Mouse (Mus musculus): Measurements from ENCODE around the gene Rplp2.
"Not testable (repeated sequence)": the region's sequence is repeated elsewhere in the genome, so short reads cannot be mapped to it uniquely, and the experiment has no call there.

The Rplp2 gene

DNA sequence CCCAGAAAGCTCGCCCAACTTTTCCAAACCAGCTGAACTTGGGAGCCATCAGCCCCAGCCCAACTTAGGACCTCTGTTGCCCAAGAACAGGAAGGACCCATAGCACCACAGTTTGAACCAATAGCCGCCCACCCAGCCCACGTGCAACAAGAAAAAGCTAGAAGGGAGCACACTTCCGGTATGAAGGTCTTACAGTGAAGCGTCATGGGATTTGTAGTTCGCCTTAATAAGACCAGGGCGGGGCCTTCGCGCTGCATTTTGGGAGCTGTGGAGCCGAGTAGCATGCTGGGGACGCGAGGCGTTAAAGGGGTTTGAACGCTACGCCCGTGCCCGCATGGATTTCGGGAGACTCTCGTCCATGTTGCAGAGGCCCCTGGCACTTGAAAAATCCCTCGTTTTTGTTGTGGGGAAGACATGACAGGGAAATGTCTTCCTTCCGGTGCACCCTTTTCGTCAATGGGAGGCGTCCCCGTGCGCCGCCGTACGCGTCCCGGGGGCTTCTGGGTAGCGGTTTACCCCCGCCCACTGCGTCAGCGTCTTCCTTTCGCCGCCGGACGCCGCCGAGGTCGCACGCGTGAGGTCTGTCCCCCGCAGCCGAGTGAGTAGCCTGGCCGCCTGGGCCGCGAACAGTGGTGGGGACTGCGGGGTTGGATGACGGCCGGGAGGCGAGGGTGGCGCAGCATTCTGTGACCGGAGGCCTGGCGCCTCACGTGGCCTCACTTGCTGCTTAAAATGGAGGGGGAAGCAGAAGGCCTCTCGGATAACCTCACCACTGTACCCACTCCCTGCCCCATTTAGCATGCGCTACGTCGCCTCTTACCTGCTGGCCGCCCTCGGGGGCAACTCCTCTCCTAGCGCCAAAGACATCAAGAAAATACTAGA, at the start of gene Rplp2:
Rplp2 (plus strand) TSS at position 261 of the 882 bp plus-strand sequence.
- peak; percentile 96 for DNase-seq (ENCODE audit: low spot score in 2 of 2)

DNA sequence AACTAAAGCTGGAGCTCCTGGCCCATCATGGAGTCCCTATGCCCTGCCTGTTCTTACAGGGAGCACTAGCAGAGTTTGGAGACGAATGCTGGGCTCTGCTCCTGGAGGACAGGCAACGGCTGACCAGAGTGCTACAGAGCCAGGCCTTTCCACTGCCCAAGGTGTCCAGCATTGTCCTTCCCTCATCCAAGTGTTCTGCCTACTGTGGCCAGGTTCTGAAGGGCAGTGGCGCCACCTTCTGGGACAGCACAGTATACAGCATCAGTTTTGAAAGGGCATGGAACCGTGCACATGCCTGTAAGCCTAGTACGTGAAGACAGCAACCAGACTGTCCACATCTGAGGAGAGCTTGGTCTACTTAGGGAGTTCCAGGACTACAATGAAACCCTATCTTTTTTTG, 43.9 kb upstream of the Rplp2 start:
- DNase-seq (ENCODE audit: low spot score in 2 of 2), result peak in 1 of 2 experiments; percentile 64

DNA sequence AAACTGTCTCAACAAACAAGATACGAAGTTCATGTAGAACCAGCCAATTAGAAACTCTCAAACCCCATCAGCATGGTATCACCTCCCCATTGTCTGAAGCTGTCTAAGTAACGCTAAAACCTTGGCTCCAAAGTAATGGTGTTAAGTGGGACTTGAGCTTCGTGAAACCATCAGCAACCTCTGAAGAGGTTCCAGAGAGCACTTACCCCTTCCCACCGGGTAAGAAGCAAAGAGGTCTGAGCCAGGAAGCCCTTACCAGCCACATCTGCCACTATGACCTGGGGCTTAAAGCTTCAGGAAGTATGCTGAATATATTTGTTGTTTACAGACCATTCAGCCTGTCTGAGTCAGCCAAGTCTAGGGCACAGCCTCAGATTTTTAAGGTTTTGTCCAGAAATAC, 41.7 kb upstream of the Rplp2 start:
- no peak for DNase-seq (ENCODE audit: low spot score in 2 of 2)

DNA sequence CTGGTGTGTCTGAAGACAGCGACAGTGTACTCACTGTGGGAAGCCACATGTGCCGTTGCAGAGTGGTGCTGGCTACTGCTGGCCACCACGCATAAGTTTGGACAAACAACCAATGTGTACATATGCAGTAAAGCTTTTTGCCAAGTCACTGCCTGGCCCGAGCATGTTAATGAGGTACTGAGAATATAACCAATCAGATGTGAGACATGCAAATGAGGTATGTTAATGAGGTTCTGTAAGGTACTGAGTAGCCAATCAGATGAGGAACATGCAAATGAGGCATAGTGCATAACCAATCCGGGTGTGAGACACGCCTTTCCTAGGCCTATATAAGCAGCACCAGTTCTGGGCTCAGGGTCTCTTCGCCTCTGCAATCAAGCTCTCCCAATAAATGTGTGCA, 39.5 kb upstream of the Rplp2 start:
- DNase-seq (ENCODE audit: low spot score in 2 of 2), result not testable (repeated sequence)

DNA sequence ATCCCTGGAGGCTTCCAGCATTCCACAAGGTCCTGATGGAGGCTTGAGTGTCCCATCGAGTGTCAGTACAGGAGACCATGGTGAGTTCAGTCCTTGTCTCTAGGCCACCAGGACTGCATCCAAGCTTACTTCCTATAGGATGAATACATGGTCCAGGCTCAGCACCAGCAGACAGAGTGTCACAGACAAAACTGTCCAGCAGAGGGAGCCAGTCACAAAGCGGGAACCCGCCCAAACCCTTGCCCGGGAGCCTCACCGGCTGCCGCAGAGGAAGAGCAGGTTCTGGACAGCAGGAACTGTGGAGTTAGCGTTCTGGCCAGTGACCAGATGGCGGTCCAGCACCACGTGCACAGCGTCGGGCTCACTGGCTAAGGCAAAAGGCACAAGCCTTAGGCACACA, 38.3 kb upstream of the Rplp2 start:
- peak; percentile 83 to 91 for DNase-seq (ENCODE audit: low spot score in 2 of 2)

DNA sequence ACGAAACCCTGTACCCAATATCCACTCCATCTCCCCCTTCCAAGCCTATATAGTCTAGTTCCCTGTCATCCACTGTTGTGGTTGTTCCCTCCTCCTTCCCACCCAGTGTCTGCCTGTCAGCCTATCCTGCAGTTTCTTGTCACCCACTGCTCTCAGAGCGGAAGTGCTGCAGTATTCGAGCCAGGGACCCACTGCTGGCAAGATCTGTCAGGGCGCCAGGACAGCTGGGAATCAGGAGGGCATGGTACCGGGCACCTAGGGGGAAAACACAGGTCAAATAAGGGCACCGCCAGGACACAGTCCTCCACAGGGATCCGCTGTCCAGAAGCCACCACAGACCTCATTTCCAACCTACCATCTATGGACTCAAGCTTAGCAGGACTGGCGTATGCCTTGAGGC, 36.5 kb upstream of the Rplp2 start:
- no peak for DNase-seq (ENCODE audit: low spot score in 2 of 2)

DNA sequence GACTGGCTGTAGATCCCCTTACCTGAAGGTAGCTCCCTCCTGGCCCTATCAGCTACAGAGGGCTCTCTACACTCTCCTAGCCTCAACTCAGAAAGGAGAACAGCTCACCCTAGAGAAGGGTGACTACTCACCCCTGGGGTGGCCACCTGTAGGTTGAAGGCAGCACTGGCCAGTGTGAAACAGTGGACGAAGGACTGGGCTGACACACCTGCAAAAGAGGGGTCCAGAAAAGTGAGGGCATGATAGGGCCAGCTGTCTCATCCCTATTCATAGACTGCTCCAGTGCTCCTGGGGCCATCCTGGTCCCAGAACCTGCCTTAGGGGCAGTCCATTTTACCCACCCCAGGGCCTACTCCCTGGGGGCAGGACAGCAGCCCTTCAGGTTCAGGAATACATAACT, 35.5 kb upstream of the Rplp2 start:
- no peak for DNase-seq (ENCODE audit: low spot score in 2 of 2)

DNA sequence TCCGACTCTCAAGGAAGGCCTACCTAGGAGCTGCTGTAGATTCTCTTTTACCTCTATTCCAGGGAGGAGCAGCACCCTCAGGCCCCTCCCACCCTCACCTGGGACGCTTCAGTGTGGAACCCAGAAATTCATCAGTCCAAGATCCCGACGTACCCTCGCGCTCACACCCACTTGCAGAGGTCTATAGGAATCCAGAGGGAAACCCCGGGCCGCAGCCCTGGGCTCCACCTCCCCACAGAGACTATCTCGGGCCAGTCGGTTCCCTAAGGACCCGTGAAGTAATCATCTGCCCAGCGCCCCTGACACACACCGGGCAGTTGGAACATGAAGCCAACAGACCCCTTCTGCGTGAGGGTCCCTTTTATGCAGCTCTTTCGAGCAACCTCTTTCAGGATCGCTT, 33.8 kb upstream of the Rplp2 start:
- no peak for DNase-seq (ENCODE audit: low spot score in 2 of 2)

DNA sequence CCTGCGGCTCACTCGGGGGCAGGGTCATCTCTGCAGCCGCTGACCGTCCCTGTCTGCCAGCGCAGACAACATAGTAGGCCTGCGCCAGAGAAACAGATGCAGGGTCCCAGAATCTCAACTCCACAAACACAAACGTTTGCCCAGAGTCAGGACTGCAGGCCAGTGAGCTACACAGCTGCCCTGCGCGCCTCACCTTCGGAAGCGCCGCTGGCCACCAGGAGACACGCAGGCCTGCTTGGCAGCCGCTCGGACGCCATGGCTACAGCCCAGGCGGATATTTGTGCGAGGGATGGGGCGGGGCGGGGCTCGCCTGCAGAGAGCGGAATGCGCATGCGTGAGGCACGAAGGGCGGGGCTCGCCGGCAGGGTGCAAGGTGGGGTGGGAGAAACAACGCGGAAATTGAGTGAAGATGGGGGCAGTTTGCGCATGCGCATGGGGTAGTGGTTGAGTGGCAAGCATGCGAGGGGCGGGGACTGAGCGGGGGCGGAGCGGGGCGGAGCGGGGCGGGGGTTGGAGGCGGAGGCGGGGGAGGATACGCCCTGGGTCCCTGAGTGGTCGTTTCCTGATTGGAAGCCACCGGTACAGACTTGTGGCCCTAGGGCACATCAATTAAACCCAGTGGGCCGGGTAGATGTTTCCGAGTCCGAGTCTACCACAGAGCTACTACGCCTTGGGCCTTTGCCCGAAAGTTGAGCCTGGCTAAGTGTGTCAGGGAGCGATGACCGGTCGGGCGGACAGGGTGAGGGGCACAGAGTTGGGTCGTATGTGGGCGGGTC, 33.2 kb upstream of the Rplp2 start, which contains the start of gene Gatd1:
Gatd1 (minus strand) TSS at position 328 of the 776 bp plus-strand sequence.
- DNase-seq (ENCODE audit: low spot score in 2 of 2), result peak; percentile 99 to 100

DNA sequence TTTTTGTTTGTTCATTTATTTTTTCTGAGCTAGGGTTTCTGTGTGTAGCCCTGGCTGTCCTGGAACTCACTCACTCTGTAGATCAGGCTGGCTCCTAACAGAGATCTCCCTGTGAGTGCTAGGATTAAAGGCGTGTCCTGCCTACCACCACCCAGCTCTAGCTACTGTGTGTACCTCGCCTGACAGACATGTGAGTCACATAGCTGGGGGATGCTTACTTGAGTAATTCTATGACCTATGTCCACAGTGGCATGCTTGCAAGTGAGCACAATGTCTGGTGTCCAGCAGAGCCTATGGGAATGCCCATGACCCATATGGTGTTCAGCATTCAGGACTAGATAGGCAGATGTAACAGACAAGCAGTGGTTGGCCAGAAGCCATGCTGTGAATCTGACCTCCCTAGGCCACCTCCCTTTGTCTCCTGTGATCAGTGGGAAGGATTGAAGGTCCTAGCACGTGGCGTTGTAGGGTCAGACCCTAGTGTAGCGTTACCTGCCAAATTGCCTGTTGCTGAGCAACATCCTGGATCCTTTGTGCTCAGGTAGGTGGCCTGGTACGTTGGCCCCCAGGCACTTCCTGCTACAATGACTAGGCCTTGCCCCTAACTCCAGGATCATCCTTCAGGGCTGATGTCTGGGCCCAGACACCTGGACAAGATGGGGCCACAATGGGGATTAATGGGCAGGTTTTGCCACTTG, 30.9 kb upstream of the Rplp2 start:
- no peak for DNase-seq (ENCODE audit: low spot score in 2 of 2)

DNA sequence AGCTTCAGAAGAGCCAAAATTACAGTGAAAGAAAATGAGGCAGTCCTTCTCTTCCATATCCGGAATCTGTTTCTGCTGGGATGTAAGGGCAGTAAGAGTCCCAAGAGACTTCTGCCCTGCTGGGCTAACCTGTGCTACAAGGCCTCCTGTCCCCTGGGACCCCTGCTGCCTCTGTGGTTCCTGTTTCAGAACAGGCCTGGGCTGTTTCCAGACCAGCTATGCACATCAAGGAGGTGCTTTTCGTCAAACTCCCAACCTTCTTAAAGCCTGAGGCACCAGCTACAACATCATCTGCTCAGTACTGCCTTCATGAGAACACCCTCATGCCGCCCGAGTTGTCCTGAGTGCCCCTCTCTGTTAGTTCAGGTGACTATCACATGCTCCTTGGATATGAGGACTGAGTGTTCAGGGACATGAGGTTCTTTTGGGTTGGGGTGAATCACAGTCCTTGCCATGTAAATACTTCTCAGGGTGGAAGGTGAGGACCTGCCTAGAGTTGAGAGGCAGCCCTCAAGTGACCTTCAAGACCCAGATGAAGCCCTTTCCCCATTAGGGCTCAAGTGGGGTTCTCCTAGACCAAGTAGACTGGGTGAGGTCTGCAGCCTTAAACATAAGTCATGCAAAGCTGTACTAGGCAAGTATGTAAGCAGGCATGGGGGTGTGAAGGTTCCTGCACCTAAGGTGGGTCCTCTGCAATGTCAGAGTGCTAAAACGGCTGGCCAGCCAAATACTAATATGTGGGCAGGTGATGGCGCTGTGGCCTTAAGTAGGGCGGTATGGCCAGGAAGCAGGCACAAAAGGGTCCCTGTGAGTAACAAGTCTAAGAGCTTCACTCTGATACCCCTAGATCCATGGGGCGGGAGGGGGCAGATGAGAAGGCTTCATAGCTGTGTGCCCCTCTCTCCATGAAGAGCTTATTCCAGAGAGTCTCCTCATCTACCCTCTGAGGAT, 29.2 kb upstream of the Rplp2 start:
- DNase-seq (ENCODE audit: low spot score in 2 of 2), result no peak

DNA sequence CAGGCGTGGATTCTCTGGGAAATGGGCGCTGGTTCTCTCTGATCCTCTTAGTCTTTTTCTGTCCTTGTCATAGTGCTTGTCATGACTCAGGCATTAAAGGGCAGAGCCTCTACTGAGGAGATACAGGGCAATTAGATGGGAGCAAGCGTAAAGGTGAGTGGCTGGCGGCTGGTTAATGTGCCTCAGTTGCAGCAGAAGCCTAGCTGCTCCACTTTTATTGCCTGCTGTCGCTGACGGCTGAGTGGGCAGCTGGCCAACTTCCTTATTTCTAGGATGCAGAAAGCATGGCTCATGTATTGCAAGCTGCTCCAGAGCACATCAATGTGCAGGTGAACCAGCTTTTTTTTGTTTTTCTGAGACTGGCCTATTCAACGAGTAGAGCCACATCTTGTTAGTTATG, 28.2 kb upstream of the Rplp2 start:
- DNase-seq (ENCODE audit: low spot score in 2 of 2), result peak in 1 of 2 experiments; percentile 74

DNA sequence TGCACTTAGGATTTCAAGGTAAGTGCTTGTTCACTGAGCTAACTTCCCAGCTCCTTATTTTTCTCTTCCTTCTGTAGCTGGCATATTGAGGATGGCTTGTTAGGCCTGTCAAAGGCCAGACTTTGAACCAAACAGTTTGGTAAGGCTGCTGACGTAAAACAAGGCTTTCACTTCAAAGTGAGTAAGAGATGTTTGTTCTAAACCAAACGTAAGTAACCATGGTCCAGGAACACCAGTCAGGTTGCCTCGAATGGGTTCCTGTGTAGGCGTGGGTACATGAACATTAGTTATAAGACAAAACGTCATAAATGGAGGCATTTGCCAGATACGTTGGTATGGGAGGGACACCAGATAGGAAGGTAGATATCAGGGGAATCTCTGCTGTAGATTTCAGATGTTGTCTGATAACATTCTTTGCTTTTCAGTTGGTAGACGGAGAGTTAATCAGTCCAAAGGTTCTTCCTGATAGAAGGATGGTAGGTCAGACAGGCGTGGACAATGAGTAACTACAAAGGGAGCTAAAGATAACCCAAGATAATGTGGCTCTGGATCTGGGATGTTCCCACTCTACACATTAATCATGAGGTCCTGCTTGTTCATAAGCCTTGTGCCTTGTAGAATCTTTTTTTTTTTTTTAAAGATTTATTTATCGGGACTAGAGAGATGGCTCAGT, 27.0 kb upstream of the Rplp2 start:
- DNase-seq (ENCODE audit: low spot score in 2 of 2), result no peak

DNA sequence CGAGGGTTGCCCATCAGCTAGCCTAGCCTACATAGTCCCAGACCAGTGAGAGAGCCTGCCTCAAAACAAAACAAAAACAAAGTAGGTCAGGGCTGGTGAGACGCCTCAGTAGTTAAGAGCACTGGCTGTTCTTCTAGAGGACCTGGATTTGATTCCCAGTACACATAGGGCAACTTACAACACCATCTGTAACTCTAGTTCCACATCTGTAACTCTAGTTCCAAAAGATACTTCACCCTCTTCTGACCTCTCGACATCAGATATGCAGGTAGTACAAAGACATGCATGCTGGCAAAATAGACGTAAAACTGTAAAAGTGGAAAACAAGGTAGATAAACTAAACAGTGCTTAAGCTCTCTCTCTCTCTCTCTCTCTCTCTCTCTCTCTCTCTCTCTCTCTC, 23.4 kb upstream of the Rplp2 start:
- DNase-seq (ENCODE audit: low spot score in 2 of 2), result no peak

DNA sequence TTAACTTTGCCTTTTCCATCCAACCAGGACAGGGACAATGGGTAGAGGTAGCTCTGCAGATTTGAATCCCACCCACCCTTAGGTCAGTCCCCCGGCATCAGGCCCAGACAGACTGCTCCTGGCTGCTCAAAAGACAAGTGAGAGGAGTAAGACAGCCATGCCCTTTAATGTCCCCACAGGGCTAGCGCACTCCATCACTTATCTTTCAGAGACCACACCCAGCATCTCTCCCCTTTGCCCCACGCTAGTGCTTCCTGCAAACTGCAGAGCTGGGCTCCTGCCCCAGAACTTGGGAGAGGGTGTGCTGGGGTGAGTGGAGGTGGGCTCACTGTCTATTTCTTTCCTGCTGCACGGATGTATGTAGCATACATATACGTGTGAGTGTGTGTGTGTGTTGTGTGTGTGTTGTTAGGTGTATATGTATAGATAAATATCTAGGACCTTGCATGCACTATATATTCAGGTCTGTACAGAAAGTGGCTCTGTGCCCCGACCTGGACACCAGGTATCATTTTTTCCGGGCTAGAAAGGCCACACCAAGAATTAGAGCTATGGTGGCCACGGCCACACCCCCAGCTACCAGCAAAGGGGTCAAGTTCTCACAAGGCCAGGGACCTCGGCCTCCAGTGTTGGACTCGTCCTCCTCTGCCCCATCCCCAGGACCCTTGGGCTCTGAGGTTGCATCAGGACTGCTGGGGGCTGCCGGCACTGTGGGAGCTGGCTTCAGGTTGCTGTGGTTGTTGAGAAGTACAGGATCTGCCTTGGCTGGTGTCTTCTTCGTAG, 20.0 kb upstream of the Rplp2 start:
- peak in 1 of 2 experiments; percentile 34 for DNase-seq (ENCODE audit: low spot score in 2 of 2)

DNA sequence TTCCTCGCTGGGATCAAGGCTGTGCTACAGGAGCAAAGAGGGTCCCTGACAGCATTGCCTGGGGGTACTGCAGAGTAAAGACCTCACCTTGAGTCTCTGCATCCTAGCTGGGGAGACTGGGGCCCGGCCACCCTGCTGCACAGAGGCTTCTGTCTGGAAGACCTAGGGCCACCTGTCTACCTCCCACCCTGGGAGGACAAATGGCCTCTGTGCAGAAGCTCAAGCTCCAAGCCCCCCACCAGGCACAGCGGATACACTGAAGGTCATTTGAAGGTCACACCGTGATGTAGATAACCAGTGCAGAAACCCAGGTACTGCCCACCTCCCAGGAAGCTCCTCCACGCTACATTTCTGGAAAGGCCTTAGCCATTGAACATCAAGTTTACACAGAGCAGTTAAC, 18.5 kb upstream of the Rplp2 start:
- no peak for DNase-seq (ENCODE audit: low spot score in 2 of 2)

DNA sequence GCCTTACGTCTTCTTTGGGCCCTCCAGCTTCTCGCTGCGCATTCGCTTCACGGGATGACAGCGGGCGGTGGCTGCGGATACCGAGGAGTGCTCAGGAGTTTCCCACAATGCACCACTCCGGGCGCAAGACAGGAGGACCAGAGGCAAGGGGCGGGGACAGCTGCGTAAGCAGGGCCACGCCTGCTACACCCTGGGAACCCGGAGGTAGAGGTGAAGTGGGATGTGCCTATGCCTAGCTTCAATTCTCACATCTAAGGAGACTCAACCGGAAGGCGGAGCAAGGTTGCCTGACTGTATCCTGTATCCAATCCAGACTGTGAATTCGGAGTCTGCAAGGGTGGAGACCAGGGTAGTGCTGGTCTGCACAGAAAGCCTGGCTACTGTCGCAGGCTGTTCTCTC, 17.9 kb upstream of the Rplp2 start, which contains the start of gene Cend1:
Cend1 (minus strand) TSS at position 182 of the 400 bp plus-strand sequence.
- DNase-seq (ENCODE audit: low spot score in 2 of 2), result peak; percentile 93 to 95

DNA sequence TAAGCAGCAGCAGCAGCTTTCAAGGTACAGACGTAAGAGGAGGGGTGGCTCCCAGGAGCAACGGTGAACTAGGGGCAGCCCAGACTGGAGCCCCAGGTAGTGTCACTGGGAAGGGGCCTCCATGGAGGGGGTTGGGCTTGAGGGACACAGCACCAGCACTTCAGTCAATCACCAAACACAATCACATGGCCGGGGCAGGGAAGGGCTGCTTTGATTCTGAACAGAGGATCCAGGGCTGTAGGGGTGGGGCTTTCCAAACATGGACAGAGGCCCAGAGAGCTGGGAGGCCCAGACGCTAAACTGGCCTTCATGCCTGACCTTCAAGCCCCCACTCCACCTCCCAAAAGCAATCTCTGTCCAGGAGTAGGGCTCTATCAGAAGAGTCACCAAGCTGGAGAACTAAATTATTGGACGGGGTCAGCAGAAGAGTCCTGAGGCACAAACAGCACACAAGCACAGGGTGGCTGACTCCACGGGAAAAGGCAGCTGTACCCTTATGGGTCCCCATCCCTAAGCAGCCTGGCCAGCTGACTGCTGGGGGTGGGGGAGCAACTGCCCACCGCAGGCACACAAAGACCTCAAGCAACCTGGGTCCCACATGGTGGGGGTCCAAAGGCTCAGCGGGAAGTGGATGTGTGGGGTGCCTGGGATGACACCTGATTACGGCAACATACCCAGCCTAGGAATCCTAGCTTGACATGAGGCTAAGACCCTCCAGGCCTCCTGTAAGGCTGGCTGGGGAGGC, 17.2 kb upstream of the Rplp2 start:
- no peak for DNase-seq (ENCODE audit: low spot score in 2 of 2)
